Mouse (Mus musculus) stomach, embryonic 15.5 days (tissue): Measurements from ENCODE around the gene Tenm3. TPM values are rescaled to one million over a fixed set of nuclear protein-coding genes. Genes with fewer than 3 reads are reported as not detected.
"Not testable (repeated sequence)": the region's sequence is repeated elsewhere in the genome, so short reads cannot be mapped to it uniquely, and the experiment has no call there.

Experiments
- ATAC-seq: fragments of 200-750 bp; cut with Nextera tagmentation; 2 replicates; pipeline ENCODE4 v1.8.0; 2017; ENCODE audit warnings: low read depth, moderate number of reproducible peaks, moderate TSS enrichment; ENCODE audit not compliant: insufficient read depth, low FRiP score
- H3K27ac ChIP-seq: fragments of 300-500 bp; sonication (generic); 2 replicates; pipeline ENCODE4 v1.5.1; 2015; ENCODE audit warnings: mild to moderate bottlenecking, inconsistent platforms
- H3K27me3 ChIP-seq: fragments of 300-500 bp; sonication (generic); replicated peaks from 2 replicates; pipeline ENCODE4 v1.6.1; 2015; ENCODE audit warnings: inconsistent platforms
- H3K36me3 ChIP-seq: fragments of 300-500 bp; sonication (generic); 2 replicates; pipeline ENCODE4 v1.6.1; 2015; ENCODE audit warnings: inconsistent platforms
- H3K4me1 ChIP-seq: fragments of 300-500 bp; sonication (generic); 2 replicates; pipeline ENCODE4 v1.6.1; 2015; ENCODE audit warnings: inconsistent platforms
- H3K4me2 ChIP-seq: fragments of 300-500 bp; sonication (generic); 2 replicates; pipeline ENCODE4 v1.6.1; 2015; ENCODE audit warnings: mild to moderate bottlenecking, inconsistent platforms
- H3K4me3 ChIP-seq: fragments of 300-500 bp; sonication (generic); replicated peaks from 2 replicates; pipeline ENCODE4 v1.5.1; 2015; ENCODE audit warnings: inconsistent platforms
- H3K9ac ChIP-seq: fragments of 300-500 bp; sonication (generic); 2 replicates; pipeline ENCODE4 v1.6.1; 2015; ENCODE audit warnings: inconsistent platforms
- H3K9me3 ChIP-seq: fragments of 300-500 bp; sonication (generic); 2 replicates; pipeline ENCODE4 v1.6.1; 2016; ENCODE audit warnings: inconsistent platforms
- WGBS: fragments of 180-500 bp; shearing (Covaris S2); methylation state at CpG from one replicate; pipeline ENCODE4 v1.1.7; 2015; 5-methylcytosine and 5-hydroxymethylcytosine counted together
- polyA plus RNA-seq: library from polyadenylated mRNA; unstranded; fragments of >200 nt; fragmentation: Nextera tagmentation; extraction: Ambion mirVana; gene quantifications from 2 replicates; pipeline ENCODE4 v1.2.1, GENCODE M21; 2015

Tenm3 gene
- polyA plus RNA-seq, 1 experiment from 2014 or later, result 14.6 TPM

GRCm38 (mm10) chr8:48202632-48203031 is 641.1 kb downstream of the Tenm3 start:
- H3K4me2 ChIP-seq, result no peak overlapping the region
- H3K27me3 ChIP-seq, result no peaks in the 10 kb centered on the region
- no peak overlapping the region for H3K9ac ChIP-seq
- H3K9me3 ChIP-seq, result no peaks in the 10 kb centered on the region
- no peaks in the 10 kb centered on the region for H3K4me1 ChIP-seq
- no peak for ATAC-seq
- H3K4me3 ChIP-seq, result no peak overlapping the region
- H3K36me3 ChIP-seq, result no peaks in the 10 kb centered on the region
- 66% methylated on average over 3 of the region's 3 CpGs for WGBS
- no peak overlapping the region for H3K27ac ChIP-seq

GRCm38 (mm10) chr8:48199171-48199570 is 644.6 kb downstream of the Tenm3 start:
- Histone ChIP-seq H3K27ac (no peak overlapping the region), H3K4me3 (no peak overlapping the region), H3K4me1 (no peaks in the 10 kb centered on the region), H3K4me2 (no peak overlapping the region), H3K27me3 (no peaks in the 10 kb centered on the region), H3K9ac (no peak overlapping the region), H3K36me3 (no peaks in the 10 kb centered on the region), H3K9me3 (no peaks in the 10 kb centered on the region)
- WGBS, result 89% methylated on average over 9 of the region's 9 CpGs
- no peak for ATAC-seq

DNA sequence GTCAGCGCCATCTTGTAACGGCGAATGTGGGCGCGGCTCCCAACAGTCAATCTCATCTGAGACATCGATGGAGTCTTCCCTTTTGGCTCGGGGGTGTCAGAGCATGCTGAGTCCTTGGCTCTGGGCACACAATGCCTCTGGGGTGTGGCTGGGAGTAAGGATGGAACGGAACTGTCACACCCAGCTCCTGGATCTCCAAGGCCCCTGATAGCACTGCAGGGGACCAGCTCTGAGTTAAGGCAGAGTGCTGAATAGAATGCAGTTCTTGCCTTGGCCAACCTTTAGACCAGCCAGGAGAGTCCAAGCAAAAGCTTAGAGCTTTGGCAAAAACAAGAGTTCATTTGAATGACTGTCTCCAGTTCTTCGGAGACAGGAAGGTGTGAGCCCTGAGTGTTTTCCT is 647.8 kb downstream of the Tenm3 start:
- no peak for ATAC-seq
- H3K4me1 ChIP-seq, result no peaks in the 10 kb centered on the region
- H3K27ac ChIP-seq, result no peak overlapping the region
- H3K36me3 ChIP-seq, result no peaks in the 10 kb centered on the region
- 94% methylated on average over 9 of the region's 9 CpGs for WGBS
- no peaks in the 10 kb centered on the region for H3K9me3 ChIP-seq
- no peaks in the 10 kb centered on the region for H3K27me3 ChIP-seq
- H3K4me3 ChIP-seq, result no peak overlapping the region
- no peak overlapping the region for H3K4me2 ChIP-seq
- H3K9ac ChIP-seq, result no peak overlapping the region

GRCm38 (mm10) chr8:48188586-48188985 is 655.2 kb downstream of the Tenm3 start:
- Histone ChIP-seq H3K9me3 (no peaks in the 10 kb centered on the region), H3K36me3 (no peaks in the 10 kb centered on the region), H3K27me3 (no peaks in the 10 kb centered on the region), H3K4me2 (no peak overlapping the region), H3K4me1 (no peaks in the 10 kb centered on the region), H3K4me3 (no peak overlapping the region), H3K27ac (no peak overlapping the region), H3K9ac (no peak overlapping the region)
- WGBS, result 95% methylated on average over 12 of the region's 12 CpGs
- no peak for ATAC-seq

DNA sequence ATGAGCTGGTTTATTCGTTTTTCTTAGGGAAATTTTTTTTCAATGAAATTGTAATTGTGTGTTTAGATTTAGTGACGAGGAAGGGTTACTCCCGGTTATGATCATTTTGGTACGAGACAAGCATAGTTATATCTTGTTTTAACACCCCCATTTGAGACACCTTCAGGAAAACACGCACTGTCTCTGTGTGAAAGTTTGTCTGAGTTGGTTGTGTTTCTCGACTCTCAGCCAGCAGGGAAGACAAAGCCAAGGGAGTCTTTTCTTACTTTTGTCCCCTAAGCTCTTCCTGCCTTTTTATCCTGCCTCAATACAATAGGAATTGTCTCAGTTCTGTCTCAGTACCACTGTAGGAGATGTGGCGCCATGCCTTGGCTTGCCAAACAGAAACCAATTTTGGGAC is 660.0 kb downstream of the Tenm3 start:
- Histone ChIP-seq H3K27ac (no peak overlapping the region), H3K9ac (no peak overlapping the region), H3K4me1 (no peaks in the 10 kb centered on the region), H3K9me3 (no peaks in the 10 kb centered on the region), H3K4me3 (no peak overlapping the region), H3K4me2 (no peak overlapping the region), H3K36me3 (no peaks in the 10 kb centered on the region), H3K27me3 (no peaks in the 10 kb centered on the region)
- ATAC-seq, result no peak
- 90% methylated on average over 7 of the region's 7 CpGs for WGBS

- H3K9me3 ChIP-seq, result no peaks in the 10 kb centered on the region
These were observed 662.8 kb downstream of the Tenm3 start for GRCm38 (mm10) chr8:48181000-48181399.

DNA sequence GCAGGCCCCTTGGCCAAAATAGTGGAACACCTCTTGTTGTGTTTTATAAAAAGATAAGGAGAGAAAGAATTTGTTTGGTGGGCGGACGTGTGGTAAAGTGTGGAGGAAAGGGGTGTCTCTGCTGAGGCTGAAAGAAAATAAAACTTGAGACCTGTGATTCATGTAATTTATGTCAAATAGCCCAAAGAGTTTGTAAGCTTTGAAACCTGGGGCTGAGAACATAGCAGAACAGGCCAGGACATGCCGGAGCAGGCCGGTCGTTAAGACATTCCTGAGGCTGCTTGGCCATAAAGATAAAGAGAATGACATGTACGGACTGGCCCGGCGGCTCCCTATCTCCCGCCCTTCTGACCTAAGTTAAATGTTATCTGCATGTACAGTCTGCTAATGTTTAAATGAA is 663.6 kb downstream of the Tenm3 start:
- not testable (repeated sequence) for H3K27ac ChIP-seq, ATAC-seq, H3K9ac ChIP-seq, H3K4me3 ChIP-seq, H3K36me3 ChIP-seq, H3K4me1 ChIP-seq, H3K9me3 ChIP-seq, H3K27me3 ChIP-seq, H3K4me2 ChIP-seq
- WGBS, result 89% methylated on average over 9 of the region's 9 CpGs

More at GRCm38 (mm10) chr8:48181000-48181399, 662.8 kb downstream of the Tenm3 start:
- no peak overlapping the region for H3K4me3 ChIP-seq
- no peak overlapping the region for H3K9ac ChIP-seq
- no peaks in the 10 kb centered on the region for H3K4me1 ChIP-seq
- no peak overlapping the region for H3K27ac ChIP-seq
- H3K36me3 ChIP-seq, result no peaks in the 10 kb centered on the region
- no peak for ATAC-seq
- no peak overlapping the region for H3K4me2 ChIP-seq
- WGBS, result 93% methylated on average over 3 of the region's 3 CpGs
- H3K27me3 ChIP-seq, result no peaks in the 10 kb centered on the region

DNA sequence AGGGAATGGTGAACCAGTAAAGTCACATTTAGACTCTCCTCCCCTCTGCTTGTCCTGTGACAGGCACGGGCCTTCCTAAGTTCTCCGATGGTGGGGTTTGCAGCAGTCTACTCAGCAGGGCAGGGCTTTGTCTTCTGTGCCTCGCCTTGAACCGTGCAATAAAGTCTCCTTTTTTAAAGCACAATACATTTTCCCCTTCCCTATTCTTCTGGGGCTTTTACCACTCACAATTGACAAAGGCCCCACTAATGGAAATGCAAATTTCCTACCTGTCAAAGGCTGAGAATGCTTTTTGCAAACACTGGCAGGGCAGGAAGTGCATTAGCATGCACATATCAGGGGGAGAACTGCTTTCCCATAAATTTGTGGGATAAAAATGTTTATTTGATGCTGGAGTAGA is 664.8 kb downstream of the Tenm3 start:
- H3K4me1 ChIP-seq, result no peaks in the 10 kb centered on the region
- no peak for ATAC-seq
- WGBS, result 66% methylated on average over 4 of the region's 4 CpGs
- H3K4me3 ChIP-seq, result no peak overlapping the region
- no peaks in the 10 kb centered on the region for H3K27me3 ChIP-seq
- no peaks in the 10 kb centered on the region for H3K9me3 ChIP-seq
- no peak overlapping the region for H3K9ac ChIP-seq
- H3K4me2 ChIP-seq, result no peak overlapping the region
- H3K27ac ChIP-seq, result no peak overlapping the region
- no peaks in the 10 kb centered on the region for H3K36me3 ChIP-seq

GRCm38 (mm10) chr8:48177876-48178275 is 665.9 kb downstream of the Tenm3 start:
- ATAC-seq, result no peak
- H3K9me3 ChIP-seq, result no peaks in the 10 kb centered on the region
- no peak overlapping the region for H3K4me3 ChIP-seq
- no peaks in the 10 kb centered on the region for H3K36me3 ChIP-seq
- no peak overlapping the region for H3K9ac ChIP-seq
- H3K4me2 ChIP-seq, result no peak overlapping the region
- H3K27me3 ChIP-seq, result no peaks in the 10 kb centered on the region
- H3K27ac ChIP-seq, result no peak overlapping the region
- H3K4me1 ChIP-seq, result no peaks in the 10 kb centered on the region
- WGBS, result 95% methylated on average over 1 of the region's 1 CpGs
